14 mouse cellular contexts compared by ENCODE assay signal in genomic region chr17:84380340-84380739, GRCm38 (mm10).
"Had no signal": no experiment of that assay in that cellular context is flagged by ENCODE, and none has a peak within 500 bp of the region (broad histone marks: within the 10 kb centered on the region; RNA-seq: fewer than 3 reads in every experiment).

No protein-coding gene starts in this region.

- H3K4me1 ChIP-seq: liver, embryonic 15.5 days; midbrain, embryonic 12.5 days; neural tube, embryonic 15.5 days had no signal

- H3K4me3 ChIP-seq: liver, embryonic 15.5 days; midbrain, embryonic 12.5 days; myocyte; neural tube, embryonic 15.5 days had no signal

- ATAC-seq: inflammation-experienced regulatory T-cells, adult 6 months; intestine, postnatal 0 days; midbrain, embryonic 16.5 days had no signal

- H3K27ac ChIP-seq: liver, embryonic 15.5 days; midbrain, embryonic 12.5 days; neural tube, embryonic 15.5 days had no signal

- DNase-seq: kidney, adult 8-10 months; kidney, postnatal 25 days; layer of hippocampus, postnatal 36 days; lung, embryonic 14.5 days; lung, postnatal 10 days; lung, postnatal 4 days; retina, postnatal 1 day had no signal
